ENCODE assay signal across 7 mouse cellular contexts in genomic region chr8:85492125-85492875, GRCm38 (mm10). TPM values are rescaled to one million over a fixed set of nuclear protein-coding genes. Genes with fewer than 3 reads are reported as not detected.
DNase-seq lines count a peak whose midpoint lies in the region; ATAC-seq lines count a peak whose summit lies in the region.

Gpt2 (plus strand) TSS chr8:85492576.

- no peaks in the 10 kb centered on the region for H3K27me3 ChIP-seq in limb, embryonic 10.5 days (ENCODE audit: low read depth, poor library complexity, severe bottlenecking)
- no peaks in the 10 kb centered on the region for H3K27me3 ChIP-seq in midbrain, embryonic 13.5 days

- H3K9me3 ChIP-seq in limb, embryonic 10.5 days (replicated peaks): no peaks in the 10 kb centered on the region
- no peaks in the 10 kb centered on the region for H3K9me3 ChIP-seq in midbrain, embryonic 13.5 days

- peak within 1 kb of the TSS; percentile 87 for H3K9ac ChIP-seq in midbrain, embryonic 13.5 days (replicated peaks)

- peak within 1 kb of the TSS; percentile 81 for H3K4me2 ChIP-seq in midbrain, embryonic 13.5 days (replicated peaks)

- H3K4me1 ChIP-seq in limb, embryonic 10.5 days: peaks cover 32% of the 10 kb centered on the region
- peaks cover 10% of the 10 kb centered on the region for H3K4me1 ChIP-seq in midbrain, embryonic 13.5 days (replicated peaks)

- peak within 1 kb of the TSS; percentile 87 for H3K27ac ChIP-seq in limb, embryonic 10.5 days
- peak within 1 kb of the TSS; percentile 67 for H3K27ac ChIP-seq in midbrain, embryonic 13.5 days

- WGBS in limb, embryonic 10.5 days: 0% methylated on average over 41 of the region's 41 CpGs
- under 1% methylated on average over 41 of the region's 41 CpGs for WGBS in midbrain, embryonic 13.5 days

- H3K4me3 ChIP-seq in limb, embryonic 10.5 days: peak within 1 kb of the TSS; percentile 77
- peak within 1 kb of the TSS; percentile 85 for H3K4me3 ChIP-seq in midbrain, embryonic 13.5 days (replicated peaks)

- H3K36me3 ChIP-seq in limb, embryonic 10.5 days: peaks cover 20% of the 10 kb centered on the region
- H3K36me3 ChIP-seq in midbrain, embryonic 13.5 days: peaks cover 10% of the 10 kb centered on the region; the same call in 1 of the 2 replicates

- peak; percentile 94 for DNase-seq in adrenal gland, adult 8-10 months
- DNase-seq in embryo, embryonic 11.5 days (ENCODE audit: low read depth, low spot score): peak; percentile 87
- peak; percentile 94 for DNase-seq in kidney, adult 11 months
- DNase-seq in limb, embryonic 10.5 days (ENCODE audit: low spot score): peak; percentile 95
- peak; percentile 62 for DNase-seq in spleen, adult 12 weeks (ENCODE audit: low spot score)

- ATAC-seq in granulocyte monocyte progenitor cell, adult 5-6 weeks (replicated peaks; ENCODE audit: poor library complexity, severe bottlenecking): peak; percentile 89
- peak; percentile 100 for ATAC-seq in midbrain, embryonic 13.5 days

RNA-seq across cellular contexts. Expression of gene Gpt2, which starts in this region (rescaled TPM):
- 100 to 1,000 TPM in 2 of 4 experiments, 10 to 100 TPM in 2; 68.2 to 344 (median 173) TPM for total RNA-seq in adrenal gland, adult 8-10 months (2022)
- 3.1 and 5.7 TPM in 2 replicates for total RNA-seq in granulocyte monocyte progenitor cell, adult 5-6 weeks (2014; fragmentation: Nextera tagmentation)
- 4.3 and 4.6 TPM in 2 replicates for total RNA-seq in granulocyte monocyte progenitor cell, adult 5-6 weeks (2017)
- polyA plus RNA-seq in limb, embryonic 10.5 days (2016; fragmentation: Nextera tagmentation; extraction: Ambion mirVana): 63.7 and 65.8 TPM in 2 replicates
- polyA plus RNA-seq in midbrain, embryonic 13.5 days (2015; fragmentation: Nextera tagmentation; extraction: Ambion mirVana): 26.3 and 27.9 TPM in 2 replicates

Comparison
In these comparisons a context has a peak if more than half of its experiments do, and no peak if none do; other contexts are left out.
1. Peak in every context shown above with its lines: DNase-seq, ATAC-seq, H3K4me3 ChIP-seq and H3K27ac ChIP-seq.
2. RNA of gene Gpt2 (total RNA-seq): 68.2 to 344 TPM in adrenal gland, adult 8-10 months; 3.1 to 5.7 TPM in granulocyte monocyte progenitor cell, adult 5-6 weeks; every median in the first group is over 10 times any median in the second.